Mouse (Mus musculus) liver, embryonic 15.5 days (tissue): ENCODE measurements around the gene Gm3435. TPM values are rescaled to one million over a fixed set of nuclear protein-coding genes. Genes with fewer than 3 reads are reported as not detected.
"Not testable (repeated sequence)": the region's sequence is repeated elsewhere in the genome, so short reads cannot be mapped to it uniquely, and the experiment has no call there.

Source experiments
- ATAC-seq: fragments of 200-750 bp; cut with Nextera tagmentation; 2 replicates; pipeline ENCODE4 v1.8.0; 2017; ENCODE audit warnings: moderate number of reproducible peaks, mild to moderate bottlenecking, moderate library complexity; ENCODE audit not compliant: insufficient read depth
- H3K27ac ChIP-seq: fragments of 300-500 bp; sonication (generic); replicated peaks from 2 replicates; pipeline ENCODE4 v1.5.1; 2015; ENCODE audit warnings: mild to moderate bottlenecking, inconsistent platforms
- H3K27me3 ChIP-seq: fragments of 300-500 bp; sonication (generic); 2 replicates; pipeline ENCODE4 v1.6.1; 2015; ENCODE audit warnings: mild to moderate bottlenecking, inconsistent platforms
- H3K36me3 ChIP-seq: fragments of 300-500 bp; sonication (generic); replicated peaks from 2 replicates; pipeline ENCODE4 v1.6.1; 2015; ENCODE audit warnings: moderate library complexity, mild to moderate bottlenecking, inconsistent platforms
- H3K4me1 ChIP-seq: fragments of 300-500 bp; sonication (generic); replicated peaks from 2 replicates; pipeline ENCODE4 v1.6.1; 2015; ENCODE audit warnings: inconsistent platforms
- H3K4me2 ChIP-seq: fragments of 300-500 bp; sonication (generic); 2 replicates; pipeline ENCODE4 v1.6.1; 2015; ENCODE audit warnings: moderate library complexity, mild to moderate bottlenecking, inconsistent platforms
- H3K4me3 ChIP-seq: fragments of 300-500 bp; sonication (generic); replicated peaks from 2 replicates; pipeline ENCODE4 v1.5.1; 2015; ENCODE audit warnings: mild to moderate bottlenecking, inconsistent platforms
- H3K9ac ChIP-seq: fragments of 300-500 bp; sonication (generic); 2 replicates; pipeline ENCODE4 v1.6.1; 2015; ENCODE audit warnings: moderate library complexity, mild to moderate bottlenecking, inconsistent platforms
- H3K9me3 ChIP-seq: fragments of 300-500 bp; sonication (generic); replicated peaks from 2 replicates; pipeline ENCODE4 v1.6.1; 2016; ENCODE audit warnings: inconsistent platforms
- WGBS: fragments of 180-500 bp; shearing (Covaris S2); methylation state at CpG from one replicate; pipeline ENCODE4 v1.1.7; 2015; ENCODE audit warnings: mixed read lengths; ENCODE audit not compliant: insufficient replicate concordance; 5-methylcytosine and 5-hydroxymethylcytosine counted together
- polyA plus RNA-seq: library from polyadenylated mRNA; unstranded; fragments of >200 nt; fragmentation: Nextera tagmentation; extraction: Ambion mirVana; gene quantifications from 2 replicates; pipeline ENCODE4 v1.2.1, GENCODE M21; 2015

The Gm3435 gene
- polyA plus RNA-seq, 1 experiment from 2014 or later, result 3.4 TPM

DNA sequence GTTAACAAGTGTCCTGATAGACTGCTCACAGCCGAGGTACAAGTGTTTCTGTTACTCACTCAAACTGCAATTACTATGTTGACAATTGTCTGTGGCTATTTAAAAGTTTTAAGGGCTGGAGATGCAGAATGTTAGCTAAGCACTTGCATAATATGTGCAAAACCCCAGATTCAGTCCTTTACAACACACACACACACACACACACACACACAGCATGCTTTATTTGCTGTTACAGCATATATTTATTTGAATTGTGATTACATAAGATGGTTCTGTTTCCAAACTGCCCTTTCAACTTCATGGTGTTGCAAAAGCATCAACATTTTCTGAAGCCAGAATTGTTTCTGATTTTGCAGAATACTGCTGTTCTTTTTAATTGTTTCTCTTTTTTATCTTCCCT is 40.4 kb downstream of the Gm3435 start:
- ATAC-seq, result peak; percentile 28; the same call in 1 of the 2 replicates
- H3K9ac ChIP-seq, result not testable (repeated sequence)

DNA sequence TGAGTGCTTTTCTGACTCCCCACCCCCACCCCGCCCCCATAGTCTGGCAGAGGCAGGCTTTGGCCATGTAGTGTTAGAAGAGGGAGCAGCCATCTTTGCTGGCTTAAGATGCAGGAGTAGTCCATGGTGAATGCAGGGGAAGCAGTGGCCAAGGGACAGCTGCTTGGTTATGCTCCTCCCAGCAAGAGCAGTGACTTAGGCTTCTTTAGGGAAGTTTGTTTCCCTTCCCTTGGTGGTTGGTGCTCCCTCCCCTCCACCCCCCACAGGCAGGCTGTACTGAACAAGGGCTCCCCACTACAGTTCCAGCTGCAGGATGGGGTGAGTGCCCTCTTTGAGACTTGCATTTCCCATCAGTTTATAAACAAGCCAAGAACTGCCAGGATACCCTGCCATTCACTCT is 42.8 kb downstream of the Gm3435 start:
- not testable (repeated sequence) for H3K27ac ChIP-seq, H3K9me3 ChIP-seq, H3K4me2 ChIP-seq, H3K4me1 ChIP-seq, H3K27me3 ChIP-seq, H3K4me3 ChIP-seq, H3K9ac ChIP-seq
- peaks cover 16% of the 10 kb centered on the region; the same call in 1 of the 2 replicates for H3K36me3 ChIP-seq
- ATAC-seq, result peak; percentile 16; the same call in 1 of the 2 replicates
- WGBS, result 72% methylated on average over 1 of the region's 1 CpGs

More for the DNA sequence above, 40.4 kb downstream of the Gm3435 start:
- not testable (repeated sequence) for H3K27me3 ChIP-seq, H3K36me3 ChIP-seq, H3K27ac ChIP-seq, H3K4me1 ChIP-seq, H3K4me3 ChIP-seq, H3K9me3 ChIP-seq, H3K4me2 ChIP-seq
- no CpG with 5 or more reads among the region's 1 CpGs for WGBS

DNA sequence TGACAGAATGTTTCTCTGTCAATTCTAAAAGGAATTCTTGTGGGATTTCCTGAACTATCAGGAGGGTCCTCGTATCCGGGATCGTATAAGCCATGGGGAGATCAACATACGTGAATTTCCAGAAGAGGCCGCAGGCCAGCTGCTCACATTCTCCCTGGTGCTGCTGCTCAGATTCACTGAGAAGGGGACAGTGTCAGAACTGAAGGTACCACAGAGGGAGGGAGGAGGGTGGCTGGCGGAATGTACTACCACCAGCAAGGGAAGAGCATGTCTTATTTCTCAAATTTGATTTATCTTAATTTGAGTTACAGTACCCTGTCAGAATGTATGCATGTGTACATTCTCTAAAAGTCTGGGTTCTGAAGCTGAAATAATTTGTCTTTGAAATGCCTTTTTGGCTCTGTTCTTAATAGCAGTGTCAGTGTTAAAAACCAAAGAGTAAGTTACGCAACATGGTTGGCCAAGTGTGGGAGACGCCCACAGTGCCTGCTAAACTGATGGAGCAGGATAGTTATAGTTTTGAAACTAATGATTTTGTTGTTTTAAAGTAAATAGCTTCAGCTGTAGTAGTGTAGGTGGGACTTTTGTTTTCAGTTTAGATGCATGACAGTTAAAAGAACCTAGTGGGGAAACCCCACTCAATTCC is 43.3 kb downstream of the Gm3435 start:
- peak; percentile 50; the same call in 1 of the 2 replicates for ATAC-seq
- H3K4me2 ChIP-seq, H3K9me3 ChIP-seq, H3K4me1 ChIP-seq, H3K27ac ChIP-seq, H3K4me3 ChIP-seq, H3K27me3 ChIP-seq, H3K9ac ChIP-seq: not testable (repeated sequence)
- H3K36me3 ChIP-seq, result peaks cover 16% of the 10 kb centered on the region; the same call in 1 of the 2 replicates
- 80% methylated on average over 6 of the region's 8 CpGs for WGBS

DNA sequence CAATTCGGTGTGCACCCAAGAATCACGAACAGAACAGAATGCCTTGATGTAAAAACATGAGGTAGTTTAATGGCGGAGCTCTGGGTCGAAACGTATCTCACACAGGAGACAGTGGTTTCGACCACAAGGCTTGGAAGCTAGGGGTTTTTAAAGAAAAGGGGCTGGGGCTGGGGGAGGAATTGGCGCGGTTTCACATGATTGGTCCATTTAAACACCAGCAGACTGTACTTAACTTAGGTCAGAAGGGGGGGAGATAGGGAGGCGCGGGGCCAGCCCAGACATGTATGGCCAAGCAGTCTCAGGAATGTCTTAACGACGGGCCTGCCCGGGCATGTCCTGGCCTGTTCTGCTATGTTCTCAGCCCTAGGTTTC is 43.8 kb downstream of the Gm3435 start:
- ATAC-seq, H3K27me3 ChIP-seq, H3K9ac ChIP-seq, H3K27ac ChIP-seq, H3K4me3 ChIP-seq, H3K4me1 ChIP-seq, H3K9me3 ChIP-seq, H3K4me2 ChIP-seq: not testable (repeated sequence)
- WGBS, result 87% methylated on average over 13 of the region's 13 CpGs
- peaks cover 19% of the 10 kb centered on the region; the same call in 1 of the 2 replicates for H3K36me3 ChIP-seq

DNA sequence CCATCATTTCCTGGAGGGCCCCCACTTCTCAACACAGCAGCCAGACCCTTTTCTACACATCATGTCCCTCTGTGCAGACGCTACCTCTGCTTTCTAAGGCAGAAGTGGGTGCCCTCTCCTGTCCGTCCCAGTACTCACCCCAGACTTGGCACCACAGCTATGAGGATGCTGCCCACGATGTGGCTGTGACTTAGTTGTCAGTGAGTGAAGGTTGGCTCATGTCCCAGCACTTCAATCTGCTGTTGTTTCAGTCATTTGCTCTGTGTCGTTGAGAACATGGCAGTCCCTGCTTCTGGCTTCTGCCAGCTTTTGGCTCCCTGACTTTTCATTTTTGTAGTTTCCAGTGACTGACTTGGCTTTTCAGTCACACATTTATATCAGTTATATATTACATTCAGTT is 45.9 kb downstream of the Gm3435 start:
- Histone ChIP-seq H3K4me3 (no peak overlapping the region), H3K4me1 (no peaks in the 10 kb centered on the region), H3K4me2 (no peak overlapping the region), H3K36me3 (peaks cover 37% of the 10 kb centered on the region), H3K9me3 (no peaks in the 10 kb centered on the region), H3K9ac (no peak overlapping the region), H3K27ac (no peak overlapping the region), H3K27me3 (no peaks in the 10 kb centered on the region)
- no peak for ATAC-seq
- 67% methylated on average over 4 of the region's 4 CpGs for WGBS

DNA sequence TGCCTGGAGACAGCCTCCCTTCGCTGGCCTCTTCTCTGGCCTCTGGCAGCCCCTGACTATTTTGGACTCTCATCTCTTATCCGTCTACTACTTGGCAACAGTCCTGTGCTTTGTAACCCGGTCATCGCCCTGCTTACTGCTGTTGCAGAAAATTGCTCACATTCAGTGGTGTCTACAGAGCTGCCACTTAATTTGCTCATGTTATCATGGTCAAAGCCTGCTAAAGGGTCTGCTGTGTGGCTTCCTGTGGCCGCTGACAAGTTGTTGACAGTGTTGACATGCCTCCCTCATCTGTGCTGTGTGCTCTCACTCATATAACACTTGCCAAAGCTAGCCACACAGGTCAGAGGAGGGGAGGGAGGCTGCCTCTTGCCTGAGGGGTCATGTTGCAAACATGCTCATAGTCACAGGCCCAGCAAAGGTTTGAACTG is 48.2 kb downstream of the Gm3435 start:
- Histone ChIP-seq H3K36me3 (peaks cover 48% of the 10 kb centered on the region), H3K4me2 (no peak overlapping the region), H3K9ac (no peak overlapping the region), H3K4me1 (no peaks in the 10 kb centered on the region), H3K27ac (no peak overlapping the region), H3K9me3 (no peaks in the 10 kb centered on the region), H3K27me3 (no peaks in the 10 kb centered on the region), H3K4me3 (no peak overlapping the region)
- WGBS, result 76% methylated on average over 5 of the region's 5 CpGs
- ATAC-seq, result no peak

DNA sequence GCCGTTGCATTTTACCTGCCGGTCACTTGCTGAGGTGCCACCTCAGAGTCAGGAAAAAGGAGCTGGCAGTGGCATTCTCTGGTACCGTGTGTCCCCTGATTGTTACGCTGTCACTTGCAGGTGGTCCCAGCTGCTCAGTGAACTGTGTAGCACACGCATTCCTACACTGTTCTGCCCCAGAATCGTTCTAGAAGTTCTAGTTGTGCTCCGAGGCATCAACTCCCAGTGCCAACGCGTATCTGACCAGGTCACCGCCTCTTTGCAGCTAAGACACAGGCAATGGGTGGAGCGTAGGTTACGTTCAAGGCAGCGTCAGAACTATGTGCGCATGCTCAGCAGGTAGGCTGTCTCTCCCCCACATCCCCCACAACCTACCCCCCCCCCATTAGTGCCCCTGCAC is 49.7 kb downstream of the Gm3435 start:
- Histone ChIP-seq H3K27ac (no peak overlapping the region), H3K4me1 (no peaks in the 10 kb centered on the region), H3K36me3 (peaks cover 54% of the 10 kb centered on the region), H3K4me3 (no peak overlapping the region), H3K4me2 (no peak overlapping the region), H3K27me3 (no peaks in the 10 kb centered on the region), H3K9me3 (no peaks in the 10 kb centered on the region), H3K9ac (no peak overlapping the region)
- WGBS, result 85% methylated on average over 14 of the region's 14 CpGs
- no peak for ATAC-seq

DNA sequence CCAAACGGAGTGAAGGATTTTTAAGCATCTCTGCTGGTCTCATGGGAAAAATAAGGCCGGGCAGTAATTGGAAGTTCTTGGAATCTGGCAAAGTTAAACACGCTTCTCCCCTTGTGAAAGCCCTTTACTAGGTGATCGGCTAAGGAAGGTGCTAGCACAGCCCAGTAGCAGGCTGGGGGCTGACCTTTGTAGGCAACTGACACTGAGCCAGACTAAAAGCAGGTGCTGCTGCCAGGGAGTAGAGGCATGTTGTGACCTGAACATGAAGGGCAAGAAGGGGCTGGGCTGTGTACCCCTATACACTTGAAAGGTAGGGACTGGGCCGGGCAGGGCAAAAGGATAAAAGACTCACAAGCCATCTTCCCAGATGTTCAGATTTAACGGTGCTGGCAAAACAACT is 50.4 kb downstream of the Gm3435 start:
- peaks cover 57% of the 10 kb centered on the region for H3K36me3 ChIP-seq
- no peak overlapping the region for H3K4me3 ChIP-seq
- no peaks in the 10 kb centered on the region for H3K27me3 ChIP-seq
- H3K9ac ChIP-seq, result no peak overlapping the region
- no peak overlapping the region for H3K4me2 ChIP-seq
- no peak overlapping the region for H3K27ac ChIP-seq
- ATAC-seq, result no peak
- no peaks in the 10 kb centered on the region for H3K9me3 ChIP-seq
- 74% methylated on average over 6 of the region's 6 CpGs for WGBS
- H3K4me1 ChIP-seq, result peaks cover 3% of the 10 kb centered on the region; the same call in 1 of the 2 replicates

DNA sequence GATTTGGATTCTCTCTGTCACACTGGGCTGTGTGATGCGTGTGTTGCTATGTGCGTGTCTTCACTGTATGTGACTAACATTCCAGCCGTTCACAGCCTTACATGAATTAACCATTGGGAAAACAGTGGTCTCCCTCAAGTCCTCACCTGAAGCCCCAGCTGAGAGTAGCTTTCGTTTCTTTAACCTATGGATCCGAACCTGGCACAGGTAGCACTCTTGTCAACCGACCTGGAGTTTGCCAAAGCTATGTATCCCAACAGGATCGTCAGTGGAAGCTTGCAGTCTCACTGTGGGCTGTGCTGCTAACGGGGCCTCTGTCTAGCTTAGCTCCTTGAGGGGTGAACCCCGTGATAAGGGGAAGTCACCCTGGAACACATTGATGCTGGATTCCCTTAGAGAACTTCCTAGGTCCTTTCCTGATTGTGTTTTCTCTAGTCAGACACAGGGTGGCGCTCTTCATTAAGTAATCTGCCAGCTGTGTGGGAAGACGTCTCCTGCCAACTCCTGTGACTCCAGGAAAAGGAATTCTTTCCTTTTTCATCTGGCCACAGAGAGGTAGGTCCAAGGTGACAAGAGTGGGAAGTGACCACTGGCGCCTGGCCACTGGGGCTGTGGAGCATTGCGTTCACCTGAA is 55.5 kb downstream of the Gm3435 start:
- Histone ChIP-seq H3K4me3 (no peak overlapping the region), H3K9ac (no peak overlapping the region), H3K4me1 (peaks cover 19% of the 10 kb centered on the region), H3K4me2 (peak overlapping the region; percentile 25; the same call in 1 of the 2 replicates), H3K27me3 (no peaks in the 10 kb centered on the region), H3K27ac (no peak overlapping the region), H3K9me3 (no peaks in the 10 kb centered on the region), H3K36me3 (peaks cover 26% of the 10 kb centered on the region)
- 43% methylated on average over 13 of the region's 13 CpGs for WGBS
- 0 out of 2 replicates have a peak, but pooled peaks have one; percentile 6 for ATAC-seq

DNA sequence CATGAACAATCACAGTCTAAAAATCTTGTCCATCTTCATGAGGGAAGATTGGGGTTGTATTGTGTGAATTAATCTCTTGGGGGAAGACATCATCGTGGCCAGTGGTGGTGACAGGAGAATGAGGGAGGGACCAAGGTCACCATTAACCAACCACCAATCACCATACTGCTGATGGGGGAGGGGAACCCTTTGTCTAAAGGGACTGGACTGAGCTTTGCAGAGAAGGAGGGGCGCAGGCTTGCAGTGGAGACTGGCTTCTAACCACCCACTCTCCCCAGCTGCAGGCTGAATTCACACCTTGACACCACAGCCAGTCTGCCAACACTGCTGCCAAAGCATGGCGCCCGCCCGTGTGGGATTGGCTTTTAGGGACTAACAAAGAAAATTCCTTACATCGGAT is 56.1 kb downstream of the Gm3435 start:
- H3K27me3 ChIP-seq, result no peaks in the 10 kb centered on the region
- peaks cover 22% of the 10 kb centered on the region for H3K36me3 ChIP-seq
- no peak overlapping the region for H3K27ac ChIP-seq
- peak overlapping the region; percentile 25; the same call in 1 of the 2 replicates for H3K4me2 ChIP-seq
- H3K4me1 ChIP-seq, result peaks cover 19% of the 10 kb centered on the region
- no peak for ATAC-seq
- WGBS, result 55% methylated on average over 6 of the region's 6 CpGs
- no peak overlapping the region for H3K4me3 ChIP-seq
- no peak overlapping the region for H3K9ac ChIP-seq
- H3K9me3 ChIP-seq, result no peaks in the 10 kb centered on the region

DNA sequence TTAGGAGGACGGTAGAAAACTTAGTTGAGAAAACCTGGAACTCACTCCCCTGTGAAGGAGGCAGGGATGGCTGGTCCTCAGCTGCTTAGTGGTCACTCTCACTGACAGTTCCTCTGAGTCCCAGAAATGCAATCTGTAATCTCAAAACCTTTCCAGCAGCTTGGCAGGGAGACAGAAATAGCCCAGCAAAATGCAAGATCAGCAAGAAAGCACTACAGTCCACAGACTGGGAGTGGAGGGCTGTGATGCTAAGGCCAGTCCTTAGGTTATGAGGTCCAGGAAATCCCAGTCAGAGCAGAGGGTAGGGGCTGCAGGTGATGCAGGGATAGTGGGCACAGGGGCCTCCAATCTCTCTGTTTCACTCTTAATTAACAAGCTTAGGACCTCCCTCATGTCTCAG is 56.9 kb downstream of the Gm3435 start:
- peaks cover 19% of the 10 kb centered on the region for H3K4me1 ChIP-seq
- ATAC-seq, result no peak
- WGBS, result 67% methylated on average over 1 of the region's 1 CpGs

More for the DNA sequence above, 56.9 kb downstream of the Gm3435 start:
- Histone ChIP-seq H3K4me3 (no peak overlapping the region), H3K36me3 (peaks cover 16% of the 10 kb centered on the region; the same call in 1 of the 2 replicates), H3K9me3 (no peaks in the 10 kb centered on the region), H3K4me2 (no peak overlapping the region), H3K9ac (no peak overlapping the region), H3K27ac (no peak overlapping the region), H3K27me3 (no peaks in the 10 kb centered on the region)
